Mouse (Mus musculus): ENCODE data around the gene Pmel. TPM values are rescaled to one million over a fixed set of nuclear protein-coding genes. Genes with fewer than 3 reads are reported as not detected.

Gene Pmel
- polyA plus RNA-seq (2014; fragmentation: Illumina TruSeq; extraction: RNeasy Lipid Tissue Mini Kit (QIAGEN cat#74804); ENCODE audit: low replicate concordance), result not detected

GRCm38 (mm10) chr10:128703895-128704294 lies at the start of gene Pmel:
Gene Pmel, plus strand, starts transcription at chr10:128704195.

GRCm38 (mm10) chr10:128673763-128674468 lies 30.1 kb upstream of the Pmel start, which contains the start of gene Suox:
Gene Suox, minus strand, starts transcription at chr10:128674073.

GRCm38 (mm10) chr10:128695992-128696807 lies 7.8 kb upstream of the Pmel start, which contains the start of gene Rab5b:
Gene Rab5b, minus strand, starts transcription at chr10:128696264.

GRCm38 (mm10) chr10:128704491-128705316 lies 709 bp downstream of the Pmel start, which contains the start of gene Cdk2:
Gene Cdk2, minus strand, starts transcription at chr10:128705031.

GRCm38 (mm10) chr10:128744680-128745601 lies 40.9 kb downstream of the Pmel start, which contains the start of gene Dgka:
Gene Dgka, minus strand, starts transcription at chr10:128744855.

GRCm38 (mm10) chr10:128747646-128748251 lies 43.8 kb downstream of the Pmel start, which contains the start of gene Pym1:
Gene Pym1, plus strand, starts transcription at chr10:128747889.

Other genes with a start within 250 kb of the Pmel start
- 35.8 TPM for gene Smarcc2, start 244.9 kb upstream of the Pmel start, polyA plus RNA-seq (2014; fragmentation: Illumina TruSeq; extraction: RNeasy Lipid Tissue Mini Kit (QIAGEN cat#74804); ENCODE audit: low replicate concordance)
- gene Myl6, start 210.1 kb upstream of the Pmel start, polyA plus RNA-seq (2014; fragmentation: Illumina TruSeq; extraction: RNeasy Lipid Tissue Mini Kit (QIAGEN cat#74804); ENCODE audit: low replicate concordance), result 27.1 TPM
- gene Myl6b, start 205.5 kb upstream of the Pmel start, polyA plus RNA-seq (2014; fragmentation: Illumina TruSeq; extraction: RNeasy Lipid Tissue Mini Kit (QIAGEN cat#74804); ENCODE audit: low replicate concordance), result not detected
- gene Esyt1, start 178.3 kb upstream of the Pmel start, polyA plus RNA-seq (2014; fragmentation: Illumina TruSeq; extraction: RNeasy Lipid Tissue Mini Kit (QIAGEN cat#74804); ENCODE audit: low replicate concordance), result 1.9 TPM
- 0.85 TPM for gene Zc3h10, start 156.4 kb upstream of the Pmel start, polyA plus RNA-seq (2014; fragmentation: Illumina TruSeq; extraction: RNeasy Lipid Tissue Mini Kit (QIAGEN cat#74804); ENCODE audit: low replicate concordance)
- 15.5 TPM for gene Rpl41, start 154.9 kb upstream of the Pmel start, polyA plus RNA-seq (2014; fragmentation: Illumina TruSeq; extraction: RNeasy Lipid Tissue Mini Kit (QIAGEN cat#74804); ENCODE audit: low replicate concordance)
- gene Pa2g4, start 138.2 kb upstream of the Pmel start, polyA plus RNA-seq (2014; fragmentation: Illumina TruSeq; extraction: RNeasy Lipid Tissue Mini Kit (QIAGEN cat#74804); ENCODE audit: low replicate concordance), result 72.6 TPM
- 157 TPM for gene Erbb3, start 114.5 kb upstream of the Pmel start, polyA plus RNA-seq (2014; fragmentation: Illumina TruSeq; extraction: RNeasy Lipid Tissue Mini Kit (QIAGEN cat#74804); ENCODE audit: low replicate concordance)
- gene Rps26, start 77.4 kb upstream of the Pmel start, polyA plus RNA-seq (2014; fragmentation: Illumina TruSeq; extraction: RNeasy Lipid Tissue Mini Kit (QIAGEN cat#74804); ENCODE audit: low replicate concordance), result 7.5 TPM
- 0.41 TPM for gene Ikzf4, start 58.2 kb upstream of the Pmel start, polyA plus RNA-seq (2014; fragmentation: Illumina TruSeq; extraction: RNeasy Lipid Tissue Mini Kit (QIAGEN cat#74804); ENCODE audit: low replicate concordance)
- gene Suox, start 30.1 kb upstream of the Pmel start, polyA plus RNA-seq (2014; fragmentation: Illumina TruSeq; extraction: RNeasy Lipid Tissue Mini Kit (QIAGEN cat#74804); ENCODE audit: low replicate concordance), result 2.4 TPM
- 70.4 TPM for gene Rab5b, start 7.9 kb upstream of the Pmel start, polyA plus RNA-seq (2014; fragmentation: Illumina TruSeq; extraction: RNeasy Lipid Tissue Mini Kit (QIAGEN cat#74804); ENCODE audit: low replicate concordance)
- 14.3 TPM for gene Cdk2, start 836 bp downstream of the Pmel start, polyA plus RNA-seq (2014; fragmentation: Illumina TruSeq; extraction: RNeasy Lipid Tissue Mini Kit (QIAGEN cat#74804); ENCODE audit: low replicate concordance)
- gene Dgka, start 40.7 kb downstream of the Pmel start, polyA plus RNA-seq (2014; fragmentation: Illumina TruSeq; extraction: RNeasy Lipid Tissue Mini Kit (QIAGEN cat#74804); ENCODE audit: low replicate concordance), result 41.2 TPM
- gene Pym1, start 43.7 kb downstream of the Pmel start, polyA plus RNA-seq (2014; fragmentation: Illumina TruSeq; extraction: RNeasy Lipid Tissue Mini Kit (QIAGEN cat#74804); ENCODE audit: low replicate concordance), result 0.89 TPM
- 2.0 TPM for gene Mmp19, start 86.7 kb downstream of the Pmel start, polyA plus RNA-seq (2014; fragmentation: Illumina TruSeq; extraction: RNeasy Lipid Tissue Mini Kit (QIAGEN cat#74804); ENCODE audit: low replicate concordance)
- gene Dnajc14, start 99.9 kb downstream of the Pmel start, polyA plus RNA-seq (2014; fragmentation: Illumina TruSeq; extraction: RNeasy Lipid Tissue Mini Kit (QIAGEN cat#74804); ENCODE audit: low replicate concordance), result 39.9 TPM
- 3.1 TPM for gene Tmem198b, start 100.2 kb downstream of the Pmel start, polyA plus RNA-seq (2014; fragmentation: Illumina TruSeq; extraction: RNeasy Lipid Tissue Mini Kit (QIAGEN cat#74804); ENCODE audit: low replicate concordance)
- gene Sarnp, start 113.1 kb downstream of the Pmel start, polyA plus RNA-seq (2014; fragmentation: Illumina TruSeq; extraction: RNeasy Lipid Tissue Mini Kit (QIAGEN cat#74804); ENCODE audit: low replicate concordance), result 242 TPM
- gene Ormdl2, start 117.5 kb downstream of the Pmel start, polyA plus RNA-seq (2014; fragmentation: Illumina TruSeq; extraction: RNeasy Lipid Tissue Mini Kit (QIAGEN cat#74804); ENCODE audit: low replicate concordance), result 206 TPM
- 0.85 TPM for gene Gdf11, start 187.5 kb downstream of the Pmel start, polyA plus RNA-seq (2014; fragmentation: Illumina TruSeq; extraction: RNeasy Lipid Tissue Mini Kit (QIAGEN cat#74804); ENCODE audit: low replicate concordance)
- 401 TPM for gene Cd63, start 196.8 kb downstream of the Pmel start, polyA plus RNA-seq (2014; fragmentation: Illumina TruSeq; extraction: RNeasy Lipid Tissue Mini Kit (QIAGEN cat#74804); ENCODE audit: low replicate concordance)
- 1.5 TPM for gene Rdh5, start 218.7 kb downstream of the Pmel start, polyA plus RNA-seq (2014; fragmentation: Illumina TruSeq; extraction: RNeasy Lipid Tissue Mini Kit (QIAGEN cat#74804); ENCODE audit: low replicate concordance)
- 2.2 TPM for gene Bloc1s1, start 219.8 kb downstream of the Pmel start, polyA plus RNA-seq (2014; fragmentation: Illumina TruSeq; extraction: RNeasy Lipid Tissue Mini Kit (QIAGEN cat#74804); ENCODE audit: low replicate concordance)
- 0.45 TPM for gene Itga7, start 229.6 kb downstream of the Pmel start, polyA plus RNA-seq (2014; fragmentation: Illumina TruSeq; extraction: RNeasy Lipid Tissue Mini Kit (QIAGEN cat#74804); ENCODE audit: low replicate concordance)